Mouse (Mus musculus) mature B cell (primary cell): Measurements from ENCODE around the gene Zfp808.
"Not testable (repeated sequence)": the region's sequence is repeated elsewhere in the genome, so short reads cannot be mapped to it uniquely, and the experiment has no call there.

ENCODE experiments used
- in situ Hi-C: fragments of 300-500 bp; cut with MboI; formaldehyde crosslinking; loops from 2 replicates; pipeline ENCODE4 v1.14.3; 2019

The Zfp808 gene

GRCm38 (mm10) chr13:62129432-62130171 is at the start of gene Zfp808:
Zfp808 (plus strand) TSS chr13:62129886.
- in situ Hi-C loops: not testable (repeated sequence)

GRCm38 (mm10) chr13:62098786-62099185 is 30.9 kb upstream of the Zfp808 start:
- in situ Hi-C loops: not testable (repeated sequence)

GRCm38 (mm10) chr13:62099454-62099853 is 30.2 kb upstream of the Zfp808 start:
- in situ Hi-C loops: not testable (repeated sequence)

GRCm38 (mm10) chr13:62102368-62102767 is 27.3 kb upstream of the Zfp808 start:
- in situ Hi-C loops: not testable (repeated sequence)

- in situ Hi-C loops: not testable (repeated sequence)
These were observed 13.8 kb upstream of the Zfp808 start for GRCm38 (mm10) chr13:62115861-62116260.

GRCm38 (mm10) chr13:62121578-62121977 is 8.1 kb upstream of the Zfp808 start:
- in situ Hi-C loops: not testable (repeated sequence)

- in situ Hi-C loops: not testable (repeated sequence)
These were observed 52.4 kb downstream of the Zfp808 start for GRCm38 (mm10) chr13:62181835-62182755.

GRCm38 (mm10) chr13:62245264-62245663 is 115.6 kb downstream of the Zfp808 start:
- in situ Hi-C loops: no loop called here

GRCm38 (mm10) chr13:62255226-62255625 is 125.5 kb downstream of the Zfp808 start:
- in situ Hi-C loops: not testable (repeated sequence)

- in situ Hi-C loops: no loop called here
These were observed 133.7 kb downstream of the Zfp808 start for GRCm38 (mm10) chr13:62263392-62263791.
